Mouse (Mus musculus) CH12.LX (cell line): ENCODE measurements at regions not wholly inside any gene's neighbourhood (a gene's known extent, or its start where the extent isn't known, plus 50 kb on each side); places are given as distances from the start of the nearest gene placed in this dataset.

ENCODE experiments used
- DNase-seq: peaks from one replicate; pipeline ENCODE4 v3.0.0-alpha.2; 2013; ENCODE audit errors: extremely low read depth
- H3K27ac ChIP-seq: 2 replicates; pipeline ENCODE4 v1.5.1; 2012; ENCODE audit warnings: low read depth, mild to moderate bottlenecking, control low read depth, moderate library complexity; ENCODE audit not compliant: insufficient read depth
- H3K27me3 ChIP-seq: replicated peaks from 2 replicates; pipeline ENCODE3; 2012; ENCODE audit warnings: inconsistent platforms
- H3K36me3 ChIP-seq, 2 experiments: replicated peaks in 1 of 2; 2 replicates each; pipeline versions ENCODE3 to v1.6.1; 2012; ENCODE audit warnings: inconsistent platforms in 1 of 2, low read length in 1 of 2, mild to moderate bottlenecking in 1 of 2, mixed read lengths in 1 of 2, moderate library complexity in 1 of 2; ENCODE audit not compliant: control insufficient read depth in 1 of 2, insufficient read depth in 1 of 2
- H3K4me1 ChIP-seq, 2 experiments: 2 replicates each; pipeline ENCODE4 v1.6.1; 2012; ENCODE audit warnings: inconsistent platforms in 1 of 2, moderate library complexity in 1 of 2; ENCODE audit not compliant: insufficient read depth in 2 of 2, control insufficient read depth in 1 of 2
- H3K4me2 ChIP-seq: 2 replicates; pipeline ENCODE4 v1.6.1; 2012; ENCODE audit warnings: low read depth, mild to moderate bottlenecking, control low read depth; ENCODE audit not compliant: poor library complexity, insufficient read depth, severe bottlenecking
- H3K4me3 ChIP-seq, 3 experiments: fragments of 150-350 bp in 1 of 3; sonication (generic) in 1 of 3; replicated peaks in 1 of 3; 2 replicates each; pipeline versions ENCODE3 to v1.5.1; 2011 to 2012; ENCODE audit warnings: low read depth in 2 of 3, low read length in 2 of 3, mild to moderate bottlenecking in 2 of 3, moderate library complexity in 2 of 3, control low read depth in 1 of 3, improper control_type of control experiment in 1 of 3, inconsistent platforms in 1 of 3, mixed read lengths in 1 of 3; ENCODE audit not compliant: poor library complexity in 1 of 3
- H3K79me2 ChIP-seq: replicated peaks from 2 replicates; pipeline ENCODE4 v1.6.1; 2012; ENCODE audit warnings: mild to moderate bottlenecking, moderate library complexity; ENCODE audit not compliant: control insufficient read depth, poor library complexity, insufficient read depth, severe bottlenecking; ENCODE audit errors: extremely low read depth
- H3K9ac ChIP-seq: 2 replicates; pipeline ENCODE4 v1.6.1; 2012; ENCODE audit warnings: low read depth, mild to moderate bottlenecking, control low read depth, moderate library complexity; ENCODE audit not compliant: insufficient read depth
- H3K9me3 ChIP-seq: replicated peaks from 2 replicates; pipeline ENCODE3; 2012; ENCODE audit warnings: low read length, inconsistent platforms, mixed read lengths
- CHD2 ChIP-seq: IDR thresholded peaks from 2 replicates; pipeline ENCODE4 v1.6.1; 2011; ENCODE audit warnings: low read length, improper control_type of control experiment
- EP300 ChIP-seq: IDR thresholded peaks from 2 replicates; pipeline ENCODE4 v1.6.1; 2011; ENCODE audit warnings: low read length, improper control_type of control experiment
- ETS1 ChIP-seq: conservative IDR thresholded peaks from 2 replicates; pipeline ENCODE4 v1.6.1; 2012; ENCODE audit warnings: low read depth, mild to moderate bottlenecking, inconsistent platforms, low read length, improper control_type of control experiment, moderate library complexity
- GABPA ChIP-seq: IDR thresholded peaks from 2 replicates; pipeline ENCODE4 v1.6.1; 2012; ENCODE audit warnings: low read depth, low read length, improper control_type of control experiment, inconsistent platforms; ENCODE audit not compliant: insufficient replicate concordance
- JUND ChIP-seq: conservative IDR thresholded peaks from 2 replicates; pipeline ENCODE4 v1.6.1; 2011; ENCODE audit warnings: low read depth, low read length, improper control_type of control experiment
- KAT2A ChIP-seq: IDR thresholded peaks from 2 replicates; pipeline ENCODE4 v1.6.1; 2012; ENCODE audit warnings: low read length, improper control_type of control experiment, inconsistent platforms; ENCODE audit not compliant: insufficient replicate concordance
- MAFK ChIP-seq: IDR thresholded peaks from 2 replicates; pipeline ENCODE4 v1.6.1; 2011; ENCODE audit warnings: low read length, improper control_type of control experiment; ENCODE audit not compliant: insufficient replicate concordance
- MAX ChIP-seq: IDR thresholded peaks from 2 replicates; pipeline ENCODE4 v1.6.1; 2011; ENCODE audit warnings: low read length, improper control_type of control experiment
- NRF1 ChIP-seq: IDR thresholded peaks from 2 replicates; pipeline ENCODE4 v1.6.1; 2014; ENCODE audit warnings: low read depth, mild to moderate bottlenecking, inconsistent platforms, low read length, improper control_type of control experiment, moderate library complexity
- POLR2AphosphoS2 ChIP-seq: IDR thresholded peaks from 2 replicates; pipeline ENCODE4 v1.6.1; 2011; ENCODE audit warnings: low read depth, low read length, improper control_type of control experiment
- SMC3 ChIP-seq: IDR thresholded peaks from 2 replicates; pipeline ENCODE4 v1.6.1; 2011; ENCODE audit warnings: low read depth, low read length, improper control_type of control experiment
- TBP ChIP-seq: conservative IDR thresholded peaks from 2 replicates; pipeline ENCODE4 v1.6.1; 2011; ENCODE audit warnings: low read depth, low read length, improper control_type of control experiment
- TCF12 ChIP-seq: IDR thresholded peaks from 2 replicates; pipeline ENCODE4 v1.6.1; 2014; ENCODE audit warnings: low read depth, mild to moderate bottlenecking, inconsistent platforms, low read length, improper control_type of control experiment
- USF2 ChIP-seq: conservative IDR thresholded peaks from 2 replicates; pipeline ENCODE4 v1.6.1; 2011; ENCODE audit warnings: low read depth, low read length, improper control_type of control experiment
- ZC3H11A ChIP-seq: IDR thresholded peaks from 2 replicates; pipeline ENCODE4 v1.6.1; 2012; ENCODE audit warnings: low read depth, mild to moderate bottlenecking, inconsistent platforms, low read length, improper control_type of control experiment
- ZNF384 ChIP-seq: IDR thresholded peaks from 2 replicates; pipeline ENCODE4 v1.6.1; 2012; ENCODE audit warnings: low read depth, low read length, improper control_type of control experiment, inconsistent platforms
- dilution Hi-C: fragments of 300-500 bp; cut with MboI; formaldehyde crosslinking; loops from 2 replicates; pipeline ENCODE4 v1.14.3; 2020; ENCODE audit warnings: low sequenced_read_pairs; ENCODE audit not compliant: extremely low pct_unique_long_range_greater_than_20kb, extremely low pct_ligation_motif_present
- in situ Hi-C: fragments of 300-500 bp; cut with MboI; formaldehyde crosslinking; loops from 3 replicates; pipeline ENCODE4 v1.14.3; 2019; ENCODE audit warnings: low sequenced_read_pairs, low pct_ligation_motif_present, low pct_unique_long_range_greater_than_20kb, mixed read lengths

DNA sequence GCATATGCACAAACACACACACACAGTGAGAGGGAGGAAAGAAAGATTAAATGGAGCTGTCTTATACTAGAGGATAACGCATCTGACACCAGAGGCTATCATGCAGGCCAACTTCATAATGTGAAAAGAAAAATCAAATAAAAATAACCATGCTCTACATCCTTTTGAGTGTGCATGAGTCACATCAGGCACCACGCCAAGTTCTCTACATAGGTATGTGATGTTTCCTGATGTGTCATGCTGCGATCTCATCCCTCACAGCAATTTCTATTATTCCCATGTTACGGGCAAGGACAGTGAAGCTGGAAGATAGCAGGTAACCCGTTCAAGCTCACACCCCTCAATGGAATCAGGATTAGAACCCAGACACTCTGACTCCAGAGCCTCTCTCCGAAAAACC is 346.4 kb upstream of the Rgma start:
- H3K4me3 ChIP-seq = no peak overlapping the region
- TF ChIP-seq EP300 (no peak), KAT2A (no peak), NRF1 (no peak), ETS1 (no peak), ZNF384 (no peak), MAFK (no peak), TBP (no peak), MAX (no peak), TCF12 (no peak)
- TF ChIP-seq, all 38 proteins: peak for 0
- Histone ChIP-seq H3K36me3 (no peaks in the 10 kb centered on the region), H3K4me2 (no peak overlapping the region), H3K27ac (no peak overlapping the region), H3K79me2 (no peaks in the 10 kb centered on the region), H3K4me1 (no peaks in the 10 kb centered on the region), H3K9me3 (no peaks in the 10 kb centered on the region), H3K9ac (no peak overlapping the region), H3K27me3 (no peaks in the 10 kb centered on the region)
- in situ Hi-C loops = no loop called here
- DNase-seq = no peak
- dilution Hi-C loops = no loop called here

DNA sequence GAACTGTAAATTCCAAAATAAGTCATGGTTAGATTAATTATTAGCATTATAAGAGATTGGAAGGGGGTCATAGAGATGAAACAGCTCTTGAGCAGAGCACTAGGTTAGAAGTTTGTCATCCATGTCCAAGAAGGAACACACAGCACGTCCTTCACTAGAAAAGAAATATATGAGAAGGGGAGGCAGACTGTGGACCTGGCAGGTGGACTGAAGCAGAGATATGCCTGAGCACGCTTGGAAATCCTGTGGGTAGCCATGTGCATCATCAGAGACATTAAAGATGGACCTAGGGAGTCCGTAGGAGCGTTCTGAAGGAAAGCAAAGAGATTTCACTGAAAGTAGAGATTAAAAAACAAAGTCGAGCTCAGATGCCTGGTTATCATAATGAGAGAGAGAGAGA is 343.9 kb upstream of the Rgma start:
- no peak overlapping the region for H3K4me3 ChIP-seq
- no peaks in the 10 kb centered on the region for H3K4me1 ChIP-seq
- no peak for DNase-seq
- in situ Hi-C loops = no loop called here
- no peaks in the 10 kb centered on the region for H3K27me3 ChIP-seq
- dilution Hi-C loops = no loop called here
- TF ChIP-seq GABPA = no peak
- TF ChIP-seq CHD2 = no peak
- no peak for TF ChIP-seq ZC3H11A
- H3K4me2 ChIP-seq = no peak overlapping the region
- no peak overlapping the region for H3K9ac ChIP-seq
- H3K79me2 ChIP-seq = no peaks in the 10 kb centered on the region
- H3K9me3 ChIP-seq = no peaks in the 10 kb centered on the region
- no peak overlapping the region for H3K27ac ChIP-seq
- H3K36me3 ChIP-seq = no peaks in the 10 kb centered on the region

DNA sequence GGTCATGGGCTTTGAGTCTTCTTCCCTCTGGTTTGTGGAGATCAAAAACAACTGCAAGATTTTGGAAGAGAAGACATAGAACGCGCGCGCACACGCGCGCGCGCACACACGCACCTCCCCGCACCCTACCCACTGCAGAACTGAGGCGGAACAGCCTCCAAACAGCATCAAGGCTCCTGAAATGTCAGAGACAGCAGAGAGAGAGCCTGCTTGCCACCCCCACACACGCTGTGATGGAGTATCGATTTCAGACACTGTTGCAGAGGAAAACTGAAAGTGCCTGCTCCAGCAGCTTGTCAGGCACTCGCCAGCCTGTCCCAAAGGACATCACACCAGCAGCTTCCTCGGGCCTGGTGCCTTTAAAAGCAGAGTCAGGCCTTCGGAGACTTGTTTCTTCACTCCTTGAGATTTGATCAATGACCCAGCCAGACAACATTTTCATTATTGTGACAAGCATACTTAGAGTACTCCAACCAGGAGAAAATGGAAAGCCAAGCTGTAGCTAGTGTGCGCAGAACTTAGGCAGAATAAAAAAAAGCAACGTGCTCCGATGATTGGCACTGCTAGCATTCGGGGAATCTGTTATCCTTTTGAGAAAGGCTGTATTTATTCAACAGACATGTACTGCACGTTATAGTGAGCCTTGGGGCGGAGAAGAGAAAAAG is 342.9 kb upstream of the Rgma start:
- no peaks in the 10 kb centered on the region for H3K79me2 ChIP-seq
- in situ Hi-C loops (no loop called here), dilution Hi-C loops (no loop called here)
- TF ChIP-seq JUND (no peak), USF2 (no peak), ZC3H11A (no peak), POLR2AphosphoS2 (no peak), SMC3 (no peak)
- no peak overlapping the region for H3K4me3 ChIP-seq
- no peak overlapping the region for H3K4me2 ChIP-seq
- H3K4me1 ChIP-seq = no peaks in the 10 kb centered on the region
- H3K36me3 ChIP-seq = no peaks in the 10 kb centered on the region
- no peak overlapping the region for H3K27ac ChIP-seq
- no peak overlapping the region for H3K9ac ChIP-seq
- H3K27me3 ChIP-seq = no peaks in the 10 kb centered on the region
- no peak for DNase-seq
- H3K9me3 ChIP-seq = no peaks in the 10 kb centered on the region
